Mouse (Mus musculus): ENCODE data around the gene Dtnb. TPM values are rescaled to one million over a fixed set of nuclear protein-coding genes. Genes with fewer than 3 reads are reported as not detected.

Dtnb gene
- total RNA-seq, 2 experiments from 2014 or later, result 127 to 129 TPM

DNA sequence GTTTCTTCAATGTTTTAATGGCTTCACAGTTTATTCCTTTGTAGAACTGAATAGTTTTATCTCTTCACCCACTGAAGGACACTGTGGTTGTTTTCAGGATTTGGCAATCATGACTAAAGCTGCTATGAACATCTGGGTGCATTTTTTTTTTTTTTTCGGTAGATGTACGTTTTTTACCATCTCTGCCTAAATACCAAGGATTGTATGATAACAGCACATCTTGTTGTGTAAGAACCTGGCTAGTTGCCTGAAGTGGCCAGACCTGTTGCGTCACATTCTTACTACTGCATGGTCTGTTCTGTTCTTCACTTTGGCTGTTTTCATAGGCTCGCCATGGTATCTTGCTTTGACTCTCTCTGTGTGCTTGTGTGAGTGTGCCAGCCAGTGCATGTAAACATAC lies 10.4 kb downstream of the Dtnb start:
- H3K27ac ChIP-seq, result no peak overlapping the region
- no peak overlapping the region for H3K4me3 ChIP-seq
- no peak for TF ChIP-seq CTCF (conservative IDR thresholded peaks at IDR 0.05)
- DNase-seq (ENCODE audit: low spot score in 2 of 2), result no peak

DNA sequence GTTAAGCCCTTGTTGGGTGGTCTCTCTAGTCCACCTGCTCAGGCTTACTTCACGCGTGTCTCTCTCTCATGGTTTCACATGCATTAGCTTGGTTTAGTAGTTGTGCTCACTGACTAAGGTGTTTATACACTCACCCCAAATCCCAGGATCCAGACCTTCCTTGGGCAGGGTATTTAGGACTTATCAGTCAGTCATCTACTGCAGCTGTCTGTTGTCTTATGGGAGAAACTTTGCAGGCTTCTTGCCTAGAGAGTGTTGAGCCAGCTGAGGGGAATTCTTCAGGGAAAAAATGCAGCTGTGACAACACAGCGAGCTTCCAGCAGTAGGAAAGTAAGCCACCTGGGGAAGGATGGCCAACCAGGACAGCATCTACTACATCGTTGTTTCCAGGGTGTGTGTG lies 13.3 kb downstream of the Dtnb start:
- TF ChIP-seq CTCF (conservative IDR thresholded peaks at IDR 0.05), result no peak
- Histone ChIP-seq H3K4me3 (no peak overlapping the region), H3K27ac (no peak overlapping the region)
- no peak for DNase-seq (ENCODE audit: low spot score in 2 of 2)

DNA sequence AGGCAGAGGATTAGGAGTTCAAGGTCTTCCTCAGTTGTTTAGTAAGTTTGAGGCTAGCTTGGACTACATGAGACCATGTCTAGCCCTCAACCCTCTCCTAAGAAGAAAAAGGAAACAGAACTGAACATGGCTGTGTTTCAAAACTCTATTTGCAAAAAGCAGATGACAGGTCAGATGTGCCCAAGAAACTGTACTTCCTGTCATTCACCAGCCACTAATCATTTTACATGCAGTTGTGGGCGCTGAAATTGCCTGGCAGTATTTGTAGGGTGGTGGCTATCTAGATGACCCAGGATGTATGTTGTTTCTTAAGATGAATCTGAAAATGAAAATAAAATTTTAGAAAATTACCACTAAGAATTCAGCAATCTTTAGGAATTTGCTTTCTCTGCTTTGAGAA lies 14.8 kb downstream of the Dtnb start:
- no peak for DNase-seq (ENCODE audit: low spot score in 2 of 2)
- H3K4me3 ChIP-seq, result no peak overlapping the region
- TF ChIP-seq CTCF (conservative IDR thresholded peaks at IDR 0.05), result no peak
- H3K27ac ChIP-seq, result no peak overlapping the region

DNA sequence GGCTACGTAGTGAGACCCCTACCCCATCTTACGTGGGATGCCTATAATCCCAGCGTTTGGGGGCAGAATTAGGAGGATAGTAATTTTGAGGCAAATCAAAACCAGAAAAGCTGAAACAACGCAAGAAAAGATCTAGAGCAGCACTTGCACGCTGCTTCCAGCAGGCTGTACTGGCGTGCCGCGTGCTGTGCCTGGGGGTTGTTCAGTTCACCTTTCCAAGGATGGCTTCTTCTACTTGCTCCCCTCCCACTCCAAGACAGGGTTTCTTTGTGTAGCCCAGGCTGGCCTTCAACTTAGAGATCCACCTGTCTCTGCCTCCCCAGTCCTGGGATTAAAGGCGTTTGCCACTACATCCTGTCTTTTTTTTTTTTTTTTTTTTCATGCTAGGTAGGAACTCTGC lies 17.9 kb downstream of the Dtnb start:
- TF ChIP-seq CTCF (conservative IDR thresholded peaks at IDR 0.05), result no peak
- no peak overlapping the region for H3K27ac ChIP-seq

DNA sequence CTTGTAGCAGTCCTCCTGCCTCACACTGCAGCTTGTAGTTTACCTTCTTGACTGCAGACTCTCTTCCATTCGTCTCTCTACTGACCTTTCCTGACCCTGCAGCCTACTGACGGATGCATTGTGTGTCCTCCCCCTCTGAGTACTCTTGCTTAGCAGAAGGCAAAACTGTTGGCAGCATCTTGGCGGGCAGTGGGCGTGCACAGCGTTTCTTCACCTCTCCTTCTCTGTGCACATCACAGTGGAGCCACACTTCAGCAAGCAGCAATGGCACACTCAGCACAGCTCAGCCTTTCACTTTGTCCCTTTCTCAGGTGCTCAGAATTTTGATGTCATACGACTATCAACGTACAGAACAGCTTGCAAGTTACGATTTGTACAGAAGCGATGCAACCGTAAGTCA lies 19.4 kb downstream of the Dtnb start:
- Histone ChIP-seq H3K27ac (no peak overlapping the region), H3K4me3 (no peak overlapping the region)
- no peak for DNase-seq (ENCODE audit: low spot score in 2 of 2)
- TF ChIP-seq CTCF (conservative IDR thresholded peaks at IDR 0.05), result no peak

More for the DNA sequence above, 17.9 kb downstream of the Dtnb start:
- DNase-seq (ENCODE audit: low spot score in 2 of 2), result no peak
- no peak overlapping the region for H3K4me3 ChIP-seq

DNA sequence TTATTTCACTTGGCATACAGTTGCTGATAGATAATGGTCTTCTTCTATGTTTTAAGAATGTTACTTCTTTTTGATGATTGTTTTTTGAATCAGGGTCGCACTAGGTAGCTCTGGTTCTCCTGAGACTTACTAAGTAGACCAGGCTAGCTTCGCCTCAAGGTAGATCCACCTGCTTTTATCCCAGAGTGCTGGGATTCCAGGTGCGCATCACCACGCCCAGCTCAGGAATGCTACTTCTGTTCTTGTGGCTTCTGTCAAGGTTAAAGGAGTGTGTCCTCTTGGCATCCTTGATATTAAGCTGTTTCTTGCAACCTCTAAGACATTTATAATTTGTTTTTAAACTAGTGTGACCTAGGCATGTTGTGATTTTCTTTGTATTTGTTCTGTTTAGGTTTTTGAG lies 30.6 kb downstream of the Dtnb start:
- no peak overlapping the region for H3K27ac ChIP-seq
- no peak for DNase-seq (ENCODE audit: low spot score in 2 of 2)
- H3K4me3 ChIP-seq, result no peak overlapping the region
- no peak for TF ChIP-seq CTCF (conservative IDR thresholded peaks at IDR 0.05)

DNA sequence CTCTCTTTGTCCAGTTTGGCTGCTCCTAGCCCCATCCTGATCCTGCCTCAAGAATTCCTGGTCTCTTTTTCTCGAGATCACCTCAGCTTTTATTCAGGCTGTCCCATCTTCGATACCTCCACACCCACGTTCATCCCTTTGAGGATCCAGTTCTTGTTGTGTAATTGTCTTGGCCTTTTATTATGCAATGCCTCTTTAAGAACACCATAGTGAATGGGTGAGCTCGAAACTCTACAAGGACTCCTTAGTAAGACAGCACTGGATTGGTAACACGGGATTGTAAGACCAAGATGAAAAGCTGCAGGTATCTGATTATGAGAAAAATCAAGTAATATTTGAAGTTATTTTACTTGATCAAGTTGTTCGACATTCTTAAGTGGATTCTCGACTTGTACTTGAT lies 34.0 kb downstream of the Dtnb start:
- TF ChIP-seq CTCF (conservative IDR thresholded peaks at IDR 0.05), result no peak
- no peak overlapping the region for H3K4me3 ChIP-seq
- no peak overlapping the region for H3K27ac ChIP-seq
- no peak for DNase-seq (ENCODE audit: low spot score in 2 of 2)

DNA sequence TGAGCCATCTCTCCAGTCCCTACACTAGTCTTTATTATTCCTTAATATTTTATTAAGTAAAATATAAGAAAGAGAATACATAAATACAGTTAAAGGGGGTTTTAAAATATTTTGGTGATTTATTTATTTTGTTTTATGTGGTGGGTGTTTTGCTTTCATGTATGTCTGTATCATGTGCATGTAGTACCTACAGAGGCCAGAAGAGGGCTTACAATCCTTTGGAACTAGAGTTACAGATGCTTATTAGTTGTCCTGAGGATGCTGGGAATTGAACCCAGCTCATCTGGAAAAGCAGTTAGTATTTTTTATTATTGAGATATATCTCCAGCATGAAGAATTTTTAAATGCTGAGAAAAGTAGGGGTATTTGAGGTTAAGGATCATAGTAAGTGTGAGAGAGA lies 37.6 kb downstream of the Dtnb start:
- TF ChIP-seq CTCF (conservative IDR thresholded peaks at IDR 0.05), result peak; percentile 74
- no peak overlapping the region for H3K27ac ChIP-seq
- H3K4me3 ChIP-seq, result no peak overlapping the region
- no peak for DNase-seq (ENCODE audit: low spot score in 2 of 2)

DNA sequence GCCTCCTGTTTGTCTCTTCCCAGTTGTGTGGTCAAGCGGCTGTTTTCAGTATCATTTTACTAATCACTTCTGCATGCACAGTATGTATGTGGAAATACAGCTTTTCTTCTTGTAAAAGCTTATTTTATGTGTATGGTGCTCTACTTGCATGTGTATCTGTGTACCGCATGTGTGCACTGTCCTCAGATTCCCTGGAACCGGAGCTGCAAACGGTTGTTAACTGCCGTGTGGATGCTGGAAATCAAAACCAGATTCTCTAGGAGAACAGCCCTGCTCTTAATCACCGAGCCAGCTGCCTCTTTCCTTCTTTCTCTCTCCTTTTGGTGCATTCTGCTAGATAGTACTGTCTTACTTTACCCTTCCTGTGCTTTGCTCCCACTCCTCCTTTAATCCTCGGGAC lies 39.7 kb downstream of the Dtnb start:
- no peak overlapping the region for H3K27ac ChIP-seq
- DNase-seq (ENCODE audit: low spot score in 2 of 2), result no peak
- TF ChIP-seq CTCF (conservative IDR thresholded peaks at IDR 0.05), result no peak
- H3K4me3 ChIP-seq, result no peak overlapping the region

DNA sequence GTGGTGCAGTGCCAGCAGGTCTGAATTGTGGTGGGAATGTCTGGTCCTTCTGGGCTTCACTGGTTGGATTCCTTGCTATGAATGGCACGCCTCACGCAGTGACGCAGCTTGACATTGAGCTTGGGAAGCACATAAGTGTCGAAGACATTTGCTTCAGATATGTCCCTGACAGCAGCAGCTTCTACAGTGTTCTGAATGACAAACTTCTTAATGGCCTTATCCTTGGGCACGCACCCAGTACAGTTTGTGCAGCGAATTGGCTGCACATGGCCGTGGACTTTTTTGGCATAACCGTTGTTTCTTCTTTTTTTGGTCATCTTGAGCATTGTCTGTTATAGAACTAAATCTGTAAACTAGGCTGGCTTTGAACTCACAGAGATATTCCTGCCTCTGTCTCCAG lies 42.9 kb downstream of the Dtnb start:
- no peak for TF ChIP-seq CTCF (conservative IDR thresholded peaks at IDR 0.05)
- H3K27ac ChIP-seq, result no peak overlapping the region
- DNase-seq (ENCODE audit: low spot score in 2 of 2), result no peak
- H3K4me3 ChIP-seq, result no peak overlapping the region

DNA sequence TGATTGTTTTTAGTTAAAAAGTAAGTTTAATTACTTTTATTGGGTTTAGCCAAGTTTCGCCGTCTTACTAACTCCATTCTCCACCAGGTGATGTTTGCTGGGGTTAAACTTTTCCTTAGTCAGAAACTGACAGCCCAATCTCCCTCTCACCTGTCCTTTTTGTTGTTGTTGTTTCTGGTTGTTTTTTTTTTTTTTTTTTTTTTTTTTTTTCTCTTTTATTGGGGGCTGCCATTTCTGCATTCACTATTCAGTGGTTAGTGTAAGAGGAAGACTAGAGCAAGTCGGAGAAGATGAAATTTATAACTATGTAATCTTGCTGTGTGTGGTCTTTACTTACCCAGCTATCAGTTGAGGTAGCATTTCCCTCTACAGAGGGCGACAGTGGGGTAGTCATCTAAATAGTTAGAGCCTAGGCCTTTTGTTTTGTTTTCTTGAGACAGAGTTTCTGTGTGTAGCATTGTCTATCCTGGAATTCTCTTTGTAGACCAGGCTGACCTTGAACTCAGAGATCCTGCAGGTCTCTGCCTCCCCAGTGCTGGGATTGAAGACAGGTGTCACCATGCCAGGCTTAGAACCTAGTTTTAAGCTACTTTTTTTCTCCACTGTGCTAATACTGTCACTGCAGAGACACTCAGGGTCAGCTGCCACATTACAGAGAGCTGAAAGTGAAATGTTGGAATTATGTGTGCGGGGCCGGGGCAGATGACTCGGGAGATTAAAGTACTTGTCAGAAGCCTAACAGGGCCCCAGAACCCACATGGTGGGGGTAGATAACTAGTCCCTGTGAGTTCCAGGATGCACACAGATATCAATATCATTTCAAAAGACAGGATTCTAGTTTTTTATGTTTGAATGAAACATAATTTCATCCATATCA lies 46.2 kb downstream of the Dtnb start:
- TF ChIP-seq CTCF (conservative IDR thresholded peaks at IDR 0.05), result no peak
- Histone ChIP-seq H3K27ac (no peak overlapping the region), H3K4me3 (no peak overlapping the region)
- DNase-seq (ENCODE audit: low spot score in 2 of 2), result no peak

DNA sequence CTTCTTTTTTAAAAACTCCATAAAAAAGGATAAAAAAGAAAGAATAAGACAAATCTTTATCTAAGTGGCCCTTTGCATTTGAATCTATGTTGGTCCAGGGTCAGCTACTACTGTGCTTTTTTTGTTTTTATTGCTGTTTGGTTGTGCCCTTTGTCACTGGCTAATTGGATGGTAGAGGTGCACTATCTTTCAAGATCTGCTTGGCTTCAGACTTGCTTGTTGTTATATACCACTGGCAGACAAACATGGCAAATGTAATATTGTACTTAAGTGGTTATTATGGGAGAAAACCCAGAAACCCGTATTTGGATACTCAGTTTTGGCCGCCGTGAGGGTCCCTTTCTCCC lies 46.8 kb downstream of the Dtnb start:
- H3K4me3 ChIP-seq, result no peak overlapping the region

DNA sequence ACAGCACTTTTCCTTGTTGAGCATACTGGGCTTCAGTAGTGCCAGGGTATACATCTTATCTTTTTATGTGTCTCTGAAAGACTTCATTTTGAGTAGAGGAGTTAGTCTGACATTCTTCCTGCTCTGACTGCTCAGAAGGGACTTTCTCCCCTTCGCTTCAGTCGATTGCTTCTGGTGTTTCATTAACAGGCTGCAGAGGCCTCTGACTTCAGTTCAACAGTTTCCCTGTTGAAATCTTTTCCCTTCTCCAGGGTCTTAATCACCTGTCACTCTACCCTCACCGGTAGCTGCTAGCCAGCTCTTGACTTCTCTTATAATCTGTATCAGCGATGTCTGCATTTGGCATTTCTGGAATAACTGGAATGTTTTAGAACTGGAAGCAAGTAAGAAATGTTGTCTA lies 54.7 kb downstream of the Dtnb start:
- Histone ChIP-seq H3K4me3 (no peak overlapping the region), H3K27ac (no peak overlapping the region)
- DNase-seq (ENCODE audit: low spot score in 2 of 2), result no peak
- TF ChIP-seq CTCF (conservative IDR thresholded peaks at IDR 0.05), result no peak

More for the DNA sequence above, 46.8 kb downstream of the Dtnb start:
- no peak for TF ChIP-seq CTCF (conservative IDR thresholded peaks at IDR 0.05)
- no peak for DNase-seq (ENCODE audit: low spot score in 2 of 2)
- H3K27ac ChIP-seq, result no peak overlapping the region

DNA sequence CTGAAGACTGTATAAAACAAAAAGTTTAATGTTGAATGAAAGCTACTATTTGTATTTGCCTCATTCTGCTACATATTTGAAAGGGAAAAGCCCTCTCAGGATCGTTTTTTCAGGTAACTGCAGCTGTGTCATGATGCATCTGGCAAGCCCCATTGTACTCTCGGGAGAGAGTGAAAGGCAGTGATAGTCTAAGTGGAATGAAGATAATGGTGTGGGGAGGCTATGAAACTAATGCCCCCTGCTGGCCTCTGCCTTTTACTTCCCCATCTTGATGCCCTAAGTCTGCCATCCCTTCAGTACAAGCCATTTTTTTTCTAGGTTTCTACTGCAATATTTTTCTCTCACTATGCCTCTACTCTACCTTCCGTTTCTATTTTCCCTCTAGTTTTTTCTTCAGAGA lies 69.8 kb downstream of the Dtnb start:
- no peak for DNase-seq (ENCODE audit: low spot score in 2 of 2)
- TF ChIP-seq CTCF (conservative IDR thresholded peaks at IDR 0.05), result peak; percentile 65
- Histone ChIP-seq H3K27ac (no peak overlapping the region), H3K4me3 (no peak overlapping the region)
